Mouse (Mus musculus) WW6 (cell line): Measurements from ENCODE around the gene Mrgpra4.

Experiments
- DNase-seq: peaks from one replicate; pipeline ENCODE4 v3.0.0-alpha.2; 2013; ENCODE audit warnings: low read depth, low spot score

Gene Mrgpra4

DNA sequence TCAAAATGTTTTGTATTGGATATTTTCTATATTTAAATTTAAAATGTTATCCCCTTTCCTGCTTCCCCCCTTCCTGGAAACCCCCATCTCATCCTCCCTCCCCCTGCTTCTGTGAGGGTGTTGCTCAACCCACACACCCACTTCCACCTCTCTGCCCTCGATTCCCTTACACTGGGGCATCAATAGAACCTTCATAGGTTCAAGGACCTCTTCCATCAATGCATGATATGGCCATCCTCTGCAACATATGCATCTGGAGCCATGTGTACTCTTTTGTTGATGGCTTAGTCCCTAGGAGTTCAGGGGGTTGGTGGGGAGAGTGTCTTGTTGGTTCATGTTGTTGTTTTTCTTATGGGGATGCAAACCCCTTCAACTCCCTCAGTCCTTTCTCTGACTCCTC, at the start of gene Mrgpra4:
Gene Mrgpra4 (minus strand): TSS at position 101 of the 400 bp plus-strand sequence.
- DNase-seq = no peak

DNA sequence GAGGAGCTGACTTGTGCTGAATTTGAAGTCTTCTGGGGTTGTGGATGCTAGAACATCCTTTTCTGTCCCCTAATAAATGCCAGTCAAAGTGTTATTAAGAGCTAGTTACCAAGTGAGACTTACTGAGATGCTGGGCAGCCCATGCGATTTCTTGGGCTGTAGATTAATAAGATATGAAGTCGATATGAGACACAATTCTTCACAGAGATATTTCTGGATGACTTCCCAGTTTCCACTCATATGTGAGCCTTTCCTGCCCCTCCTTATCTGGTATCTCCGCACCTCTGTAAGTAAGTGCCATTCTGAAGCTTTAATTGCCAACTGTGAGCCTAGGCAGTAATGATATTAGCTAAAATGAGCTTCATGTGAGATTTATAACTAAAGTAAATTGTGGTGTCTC, 45.6 kb upstream of the Mrgpra4 start, which contains the start of gene Mrgprx1:
Gene Mrgprx1 (minus strand): TSS at position 101 of the 400 bp plus-strand sequence.
- DNase-seq = no peak

DNA sequence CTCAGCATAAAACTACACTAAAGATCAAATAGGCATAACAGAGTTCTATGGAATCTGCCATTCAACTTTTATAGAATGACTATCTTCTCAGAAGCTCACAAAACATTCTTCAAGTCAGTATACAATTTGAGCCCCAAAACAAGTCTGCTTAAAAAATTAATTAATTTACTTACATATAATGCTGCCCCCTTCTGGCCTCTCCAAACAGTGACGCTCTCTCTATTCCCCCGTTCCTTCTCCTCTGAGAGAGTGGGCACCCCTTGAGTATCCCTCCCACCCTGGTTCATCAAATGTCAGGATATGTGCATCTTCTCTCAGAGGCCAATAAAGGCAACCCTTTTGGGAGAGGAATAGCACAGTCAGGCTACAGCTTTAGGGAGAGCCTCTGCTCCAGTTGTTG, 36.0 kb upstream of the Mrgpra4 start:
- no peak for DNase-seq

DNA sequence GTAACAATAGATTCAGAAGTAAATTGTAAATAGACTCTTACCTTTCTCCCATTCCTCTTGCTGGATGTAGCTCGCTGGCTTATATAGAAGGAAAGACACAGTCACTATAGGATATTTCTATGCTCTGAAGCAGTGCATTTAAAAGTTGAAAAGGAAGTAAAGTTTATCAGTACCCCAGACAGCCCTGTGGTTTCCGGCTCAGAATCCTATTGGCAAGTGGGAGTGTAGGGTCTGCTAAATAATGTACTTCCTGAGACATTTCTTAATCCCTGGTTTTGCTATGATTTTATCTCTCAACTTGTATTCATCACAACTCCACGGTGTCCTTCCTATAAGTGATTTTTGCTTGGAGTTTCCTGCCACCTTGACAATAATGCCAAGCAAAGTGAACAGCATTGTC, 13.8 kb upstream of the Mrgpra4 start:
- DNase-seq = no peak

DNA sequence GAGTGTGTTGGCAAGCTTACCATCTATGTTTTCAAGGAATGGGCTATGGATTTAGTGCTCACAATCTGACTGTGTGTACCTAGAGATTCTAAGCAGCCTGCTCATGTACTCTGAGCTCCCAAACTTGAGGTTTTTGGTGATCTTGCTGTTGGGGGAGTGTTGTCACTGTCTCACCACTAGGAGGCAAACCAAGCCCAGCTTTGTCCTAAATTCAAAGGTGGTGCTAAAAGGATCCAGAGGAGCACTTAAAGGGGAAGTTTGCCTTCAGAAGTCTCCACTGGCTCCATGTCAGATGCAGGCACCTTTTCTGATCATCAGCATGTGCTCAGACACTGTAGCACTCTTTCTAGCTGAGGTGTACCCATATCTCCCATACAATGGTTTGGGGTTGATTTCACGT, 4.9 kb upstream of the Mrgpra4 start:
- no peak for DNase-seq
